Mouse (Mus musculus) right cerebral cortex, postnatal 10 days (tissue): ENCODE results near the gene Lyz1.
"Not testable (repeated sequence)": the region's sequence is repeated elsewhere in the genome, so short reads cannot be mapped to it uniquely, and the experiment has no call there.

Experiments used
- DNase-seq, 2 experiments: peaks; one replicate each; pipeline ENCODE4 v3.0.0; 2021; ENCODE audit warnings: low spot score in 2 of 2

Gene Lyz1

DNA sequence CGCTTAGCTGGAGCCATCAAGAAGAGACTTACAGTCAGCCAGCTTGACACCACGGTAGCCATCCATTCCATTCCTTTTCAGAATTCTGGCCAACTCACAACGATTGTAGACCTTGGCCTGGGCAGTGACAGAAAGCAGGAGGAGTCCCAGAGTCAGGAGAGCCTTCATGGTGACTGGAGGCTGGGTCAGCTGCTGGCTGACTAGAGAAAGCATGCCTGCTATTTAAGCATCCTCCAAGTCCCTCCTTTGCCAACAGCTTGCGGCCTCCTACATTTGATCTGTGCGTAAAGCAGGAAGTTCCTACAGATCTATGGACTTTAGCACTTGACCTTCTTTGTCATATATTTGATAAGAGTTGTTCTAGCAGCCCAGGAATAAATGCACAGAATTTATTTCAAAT is at the start of gene Lyz1:
Lyz1 (minus strand) TSS at position 198 of the 400 bp plus-strand sequence.
- DNase-seq, result no peak

- DNase-seq, result no peak
Observed at GRCm38 (mm10) chr10:117342406-117342805, 49.7 kb upstream of the Lyz1 start.

DNA sequence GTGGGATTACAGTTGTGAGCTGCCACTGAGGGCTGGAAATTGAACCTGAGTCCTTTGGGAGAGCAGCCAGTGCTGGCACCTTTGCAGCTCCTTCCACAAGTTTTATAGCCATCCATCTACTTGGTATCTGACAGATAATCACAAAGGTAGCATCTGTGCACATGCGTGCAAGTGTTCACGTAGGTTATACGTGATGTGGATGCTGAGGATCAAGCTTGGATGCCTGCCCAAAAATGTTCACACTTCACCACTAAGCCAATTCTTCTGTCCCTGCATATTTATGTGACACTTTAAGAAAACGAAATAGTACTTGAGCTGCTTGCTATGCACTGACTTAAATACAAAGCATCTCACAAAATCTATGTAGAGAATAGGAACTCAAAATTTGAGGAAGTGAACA is 48.4 kb upstream of the Lyz1 start:
- DNase-seq, result no peak

DNA sequence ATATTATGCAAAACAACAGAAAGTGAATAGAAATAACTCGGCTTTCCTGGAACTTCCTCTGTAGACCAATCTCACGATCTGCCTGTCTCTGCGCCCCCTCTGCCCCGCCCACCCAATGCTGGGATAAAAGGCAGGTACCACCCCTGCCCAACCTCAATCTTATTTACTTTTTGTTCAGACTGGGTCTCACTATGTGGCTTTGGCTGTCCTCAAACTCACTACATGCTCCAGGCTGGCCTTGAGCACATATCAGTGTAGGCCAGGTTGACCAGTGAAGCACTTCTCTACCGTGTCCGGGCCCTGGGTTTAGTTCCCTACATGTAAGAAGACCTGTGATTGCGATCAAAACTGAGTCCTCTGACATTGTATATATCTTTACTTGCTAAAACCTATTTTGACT is 46.6 kb upstream of the Lyz1 start:
- DNase-seq, result no peak

DNA sequence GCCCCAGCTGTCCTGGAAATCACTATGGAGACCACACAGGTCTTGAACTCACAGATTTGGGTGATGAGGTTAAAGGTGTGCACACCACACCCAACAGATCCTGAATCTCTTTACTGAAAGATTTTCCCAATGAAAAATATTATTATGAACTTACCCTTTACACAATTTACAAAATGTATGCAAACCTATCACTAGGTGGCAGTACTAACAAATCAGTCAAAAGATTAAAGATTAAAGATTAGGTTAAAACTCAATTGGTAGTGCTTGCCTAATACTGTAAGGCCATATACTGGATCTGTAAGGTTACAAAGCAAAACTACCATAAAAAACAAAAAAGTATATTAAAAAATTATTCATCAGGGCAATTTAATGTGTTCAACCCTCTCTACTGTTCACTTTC is 45.3 kb upstream of the Lyz1 start:
- no peak for DNase-seq

DNA sequence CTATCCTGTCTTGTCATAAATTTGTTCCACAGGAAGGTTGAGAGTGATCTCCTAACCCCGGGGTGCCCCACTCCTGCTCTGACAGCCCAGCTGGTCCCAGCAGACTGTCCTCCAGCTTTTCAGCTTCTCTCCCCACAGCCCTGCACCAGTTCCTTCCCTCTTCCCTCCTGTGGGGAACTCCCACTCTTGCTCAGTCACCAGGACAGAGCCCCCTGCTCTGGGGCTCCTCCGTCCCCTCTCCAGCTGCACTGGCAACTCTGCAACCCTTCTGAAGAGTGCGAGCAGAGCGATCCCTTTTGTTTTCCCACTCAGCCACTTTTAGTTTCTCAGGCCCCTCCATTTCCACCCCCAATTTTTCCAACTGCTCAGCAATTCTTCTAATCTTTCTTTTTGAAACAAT is 43.0 kb upstream of the Lyz1 start:
- DNase-seq, result no peak

GRCm38 (mm10) chr10:117330521-117330920 is 37.9 kb upstream of the Lyz1 start:
- DNase-seq, result no peak

- DNase-seq, result no peak
Observed at GRCm38 (mm10) chr10:117323782-117324181, 31.1 kb upstream of the Lyz1 start.

- no peak for DNase-seq
Observed at GRCm38 (mm10) chr10:117322630-117323029, 30.0 kb upstream of the Lyz1 start.

DNA sequence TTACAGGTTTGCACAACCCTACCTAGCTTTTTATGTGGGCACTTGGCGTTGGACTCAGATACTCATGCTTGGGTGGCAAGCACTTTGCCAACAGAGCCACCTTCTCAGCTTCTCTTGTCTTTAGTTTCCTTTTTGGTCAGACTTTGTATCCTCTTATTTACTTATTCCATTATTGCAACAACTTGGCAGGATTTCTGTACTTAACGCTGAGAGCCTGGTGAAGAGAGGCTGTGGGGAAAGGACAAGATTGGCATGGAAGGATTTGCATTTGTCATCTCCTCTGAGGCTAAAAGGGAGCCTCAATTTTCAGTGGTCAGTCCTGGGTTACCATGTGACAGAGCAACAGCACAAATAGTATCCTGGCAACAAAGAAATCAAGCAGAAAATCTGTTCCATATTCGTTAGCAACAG is 27.9 kb upstream of the Lyz1 start:
- DNase-seq, result no peak

GRCm38 (mm10) chr10:117316391-117316790 is 23.7 kb upstream of the Lyz1 start:
- DNase-seq, result no peak

GRCm38 (mm10) chr10:117313133-117313532 is 20.5 kb upstream of the Lyz1 start:
- DNase-seq, result no peak

GRCm38 (mm10) chr10:117312168-117312567 is 19.5 kb upstream of the Lyz1 start:
- DNase-seq, result no peak

GRCm38 (mm10) chr10:117304371-117304770 is 11.7 kb upstream of the Lyz1 start:
- no peak for DNase-seq

DNA sequence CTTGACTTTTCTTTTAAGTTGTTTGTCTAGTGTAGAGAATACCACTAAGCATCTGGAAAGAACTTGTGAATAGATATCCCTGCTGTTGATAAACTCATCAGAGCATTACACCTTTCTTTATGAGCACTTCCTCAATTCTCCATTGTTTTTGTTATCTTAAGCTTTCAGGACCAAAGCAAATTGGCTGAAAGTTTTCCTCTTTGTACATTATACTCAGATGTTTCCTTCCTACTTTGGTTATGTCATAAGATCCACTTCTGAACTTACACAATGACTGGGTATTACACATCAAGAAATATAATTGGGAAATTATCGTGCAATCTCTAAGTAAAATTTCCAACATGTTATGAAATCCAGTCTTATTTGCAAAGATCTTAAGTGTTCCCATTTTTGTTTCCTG is 9.0 kb upstream of the Lyz1 start:
- no peak for DNase-seq

DNA sequence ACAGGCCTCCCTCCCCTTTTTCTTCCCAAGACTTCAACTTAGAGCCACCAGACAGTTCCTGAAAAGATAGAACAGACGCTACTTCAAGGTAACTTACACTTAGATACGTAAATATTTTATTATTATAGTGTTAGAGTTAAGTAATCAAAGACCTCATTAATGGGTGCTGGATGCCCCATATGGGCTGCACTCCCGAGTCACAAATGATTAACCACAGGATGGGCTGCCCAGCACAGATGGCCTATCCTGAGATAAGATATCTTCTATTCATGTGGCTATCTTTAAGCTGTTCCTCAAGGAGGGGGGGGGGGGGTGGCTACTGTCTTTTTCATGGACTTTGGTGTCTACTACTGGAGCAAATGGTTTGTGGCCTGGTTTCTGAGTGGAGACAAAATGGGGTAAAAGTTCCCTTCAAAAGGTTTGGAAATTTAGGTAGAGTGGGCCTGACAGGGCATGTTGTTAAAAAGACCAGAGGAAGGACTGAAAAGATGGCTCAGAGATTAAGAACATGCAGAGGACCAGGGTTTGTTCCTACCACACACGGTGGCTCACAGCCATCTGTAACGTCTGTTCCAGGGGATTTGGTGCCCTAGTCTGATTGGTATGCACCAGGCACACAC is 7.3 kb upstream of the Lyz1 start:
- DNase-seq, result no peak

DNA sequence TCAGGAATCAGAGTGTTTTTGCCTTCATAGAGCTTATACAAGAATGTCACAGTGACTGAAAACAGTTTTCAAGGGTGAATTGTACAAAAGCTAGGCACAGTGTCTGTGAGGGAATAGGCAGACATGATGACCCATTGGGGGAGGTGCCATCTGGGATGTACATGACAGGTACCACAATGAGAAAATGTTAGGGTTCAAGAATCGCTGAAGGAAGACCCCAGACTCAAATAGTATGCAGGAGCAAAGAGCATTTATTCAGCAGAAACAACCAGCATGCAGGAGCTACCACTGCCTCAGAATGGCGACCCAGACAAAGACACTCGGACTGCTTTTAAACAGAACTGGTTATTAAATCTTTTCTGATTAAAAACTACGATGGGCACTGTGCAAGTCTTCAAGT is 6.4 kb upstream of the Lyz1 start:
- no peak for DNase-seq

- no peak for DNase-seq
Observed at GRCm38 (mm10) chr10:117298336-117298735, 5.7 kb upstream of the Lyz1 start.

DNA sequence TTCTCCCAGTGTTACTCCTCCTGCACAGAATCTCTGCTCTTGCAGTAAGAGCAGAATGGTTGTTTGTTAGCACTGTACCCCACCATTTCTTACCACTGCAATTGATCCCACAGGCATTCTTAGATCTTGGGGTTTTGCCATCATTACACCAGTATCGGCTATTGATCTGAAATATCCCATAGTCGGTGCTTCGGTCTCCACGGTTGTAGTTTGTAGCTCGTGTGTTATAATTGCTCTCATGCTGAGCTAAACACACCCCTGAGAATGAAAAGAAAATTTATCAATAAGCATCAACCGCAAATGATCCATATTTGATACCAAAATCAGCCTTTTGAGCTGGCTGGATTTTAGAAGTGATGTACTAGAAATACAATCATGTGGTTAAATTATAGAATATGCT is 1.7 kb downstream of the Lyz1 start:
- not testable (repeated sequence) for DNase-seq

- no peak for DNase-seq
Observed at GRCm38 (mm10) chr10:117290046-117290870, 2.4 kb downstream of the Lyz1 start.

DNA sequence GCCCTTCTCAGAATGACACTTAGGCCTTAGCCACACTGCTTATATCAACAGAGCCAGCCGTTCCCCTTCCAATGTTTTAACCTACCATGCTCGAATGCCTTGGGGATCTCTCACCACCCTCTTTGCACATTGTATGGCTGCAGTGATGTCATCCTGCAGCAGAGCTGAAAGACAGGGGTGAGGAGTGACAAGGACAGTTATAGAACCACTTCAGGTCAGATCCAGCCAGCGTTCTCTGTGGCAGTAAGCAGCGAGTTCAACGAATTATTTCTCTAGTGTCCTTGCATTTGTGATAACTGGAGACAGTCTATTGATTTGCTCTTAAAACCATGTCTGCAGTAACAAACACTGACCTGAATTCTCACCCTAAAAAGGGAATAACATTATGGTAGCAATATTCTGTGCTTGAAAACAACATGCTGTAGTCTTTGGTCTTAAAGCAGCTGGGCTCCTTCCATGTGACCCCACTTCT is 3.6 kb downstream of the Lyz1 start:
- DNase-seq, result not testable (repeated sequence)

GRCm38 (mm10) chr10:117288197-117289033 is 4.3 kb downstream of the Lyz1 start:
- DNase-seq, result no peak
